Mouse (Mus musculus): ENCODE measurements at regions not wholly inside any gene's neighbourhood (a gene's known extent, or its start where the extent isn't known, plus 50 kb on each side); places are given as distances from the start of the nearest gene placed in this dataset.
A peak's percentile ranks its signal among the peaks of the same experiment; 100 is the strongest.
"Not testable (repeated sequence)": the region's sequence is repeated elsewhere in the genome, so short reads cannot be mapped to it uniquely, and the experiment has no call there.

GRCm38 (mm10) chr7:106055074-106055473, 101.3 kb upstream of the Gm4070 start:
- ATAC-seq (replicated peaks; ENCODE audit: low FRiP score, low TSS enrichment, poor library complexity, severe bottlenecking) = peak; percentile 100

GRCm38 (mm10) chr7:106036556-106036955, 82.8 kb upstream of the Gm4070 start:
- not testable (repeated sequence) for ATAC-seq (replicated peaks; ENCODE audit: low FRiP score, low TSS enrichment, poor library complexity, severe bottlenecking)

- ATAC-seq (replicated peaks; ENCODE audit: low FRiP score, low TSS enrichment, poor library complexity, severe bottlenecking) = not testable (repeated sequence)
Observed at GRCm38 (mm10) chr7:106031612-106032150, 77.9 kb upstream of the Gm4070 start.
